Mouse (Mus musculus) lung, adult 18-20 months (tissue): ENCODE data around the gene Iqcd.

Experiments
- DNase-seq, 2 experiments: peaks; one replicate each; pipeline ENCODE4 v3.0.0; 2022; ENCODE audit warnings: mixed read lengths in 2 of 2

The Iqcd gene

GRCm38 (mm10) chr5:120574469-120575063, 14.2 kb upstream of the Iqcd start:
- DNase-seq: no peak

- no peak for DNase-seq
Observed at GRCm38 (mm10) chr5:120576781-120577301, 12.0 kb upstream of the Iqcd start.

GRCm38 (mm10) chr5:120577935-120578441, 10.8 kb upstream of the Iqcd start:
- no peak for DNase-seq

GRCm38 (mm10) chr5:120578504-120579081, 10.2 kb upstream of the Iqcd start:
- peak; percentile 59 to 62 for DNase-seq

- no peak for DNase-seq
Observed at GRCm38 (mm10) chr5:120579211-120579897, 9.5 kb upstream of the Iqcd start.

- no peak for DNase-seq
Observed at GRCm38 (mm10) chr5:120579898-120580626, 8.8 kb upstream of the Iqcd start.

- DNase-seq: no peak
Observed at GRCm38 (mm10) chr5:120582002-120582401, 6.8 kb upstream of the Iqcd start.

- no peak for DNase-seq
Observed at GRCm38 (mm10) chr5:120583511-120583910, 5.3 kb upstream of the Iqcd start.

- DNase-seq: no peak
Observed at GRCm38 (mm10) chr5:120584968-120585367, 3.8 kb upstream of the Iqcd start.

- DNase-seq: no peak
Observed at GRCm38 (mm10) chr5:120586741-120587615, 1.8 kb upstream of the Iqcd start.

- peak; percentile 59 to 74 for DNase-seq
Observed at GRCm38 (mm10) chr5:120587616-120587926, 1.2 kb upstream of the Iqcd start.

- no peak for DNase-seq
Observed at GRCm38 (mm10) chr5:120587940-120588568, 762 bp upstream of the Iqcd start.

GRCm38 (mm10) chr5:120590356-120591010, 1.7 kb downstream of the Iqcd start:
- no peak for DNase-seq

GRCm38 (mm10) chr5:120592141-120592540, 3.3 kb downstream of the Iqcd start:
- DNase-seq: no peak

GRCm38 (mm10) chr5:120594485-120594884, 5.7 kb downstream of the Iqcd start:
- DNase-seq: no peak

- DNase-seq: no peak
Observed at GRCm38 (mm10) chr5:120599625-120600024, 10.8 kb downstream of the Iqcd start.

GRCm38 (mm10) chr5:120600946-120601668, 12.3 kb downstream of the Iqcd start:
- DNase-seq: no peak

- no peak for DNase-seq
Observed at GRCm38 (mm10) chr5:120602210-120602609, 13.4 kb downstream of the Iqcd start.

- DNase-seq: no peak
Observed at GRCm38 (mm10) chr5:120603515-120603914, 14.7 kb downstream of the Iqcd start.

GRCm38 (mm10) chr5:120604839-120605238, 16.0 kb downstream of the Iqcd start:
- peak; percentile 77 to 82 for DNase-seq
